Mouse (Mus musculus) forelimb bud, embryonic 11.5 days (tissue): ENCODE results near the gene Snap29.

Experiments
- DNase-seq: peaks from one replicate; pipeline ENCODE4 v3.0.0-alpha.2; 2012; ENCODE audit warnings: low read depth, low spot score

Snap29 gene

GRCm38 (mm10) chr16:17474091-17474490 is 68.3 kb downstream of the Snap29 start:
- no peak for DNase-seq

DNA sequence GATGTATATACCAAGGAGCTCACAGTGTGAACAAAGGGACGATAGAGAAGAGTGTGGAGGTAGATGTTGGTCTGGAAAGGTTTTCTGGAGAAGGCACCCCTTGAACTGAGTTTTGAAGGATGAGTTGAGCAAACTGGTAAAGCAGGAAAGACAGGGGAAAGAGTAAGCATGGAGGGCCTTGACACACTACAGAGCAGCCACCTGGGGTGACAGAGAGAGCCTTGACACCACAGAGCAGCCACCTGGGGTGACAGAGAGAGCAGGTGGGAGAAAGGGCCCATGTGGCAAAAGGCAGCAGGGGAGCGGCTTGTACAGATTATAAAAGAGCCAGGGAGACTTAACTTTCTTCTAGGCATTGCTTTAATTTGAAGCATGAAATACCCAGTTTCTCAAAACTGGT is 69.0 kb downstream of the Snap29 start:
- no peak for DNase-seq

DNA sequence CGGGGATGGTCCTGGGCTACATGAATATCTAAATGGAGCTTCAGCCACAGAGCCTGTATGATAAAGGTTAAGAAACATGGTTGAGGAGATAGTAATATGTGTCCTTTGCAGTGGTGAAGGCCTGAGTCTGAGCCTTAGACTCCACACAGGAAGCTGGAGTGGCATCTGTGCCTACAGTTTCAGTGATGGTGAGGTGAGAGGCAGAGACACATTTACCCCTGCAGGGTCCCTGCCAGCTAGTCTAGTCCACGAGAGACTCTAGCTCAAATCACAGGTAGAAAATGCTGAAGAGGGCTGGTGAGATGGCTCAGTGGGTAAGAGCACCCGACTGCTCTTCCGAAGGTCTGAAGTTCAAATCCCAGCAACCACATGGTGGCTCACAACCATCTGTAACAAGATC is 69.5 kb downstream of the Snap29 start:
- DNase-seq = no peak

- no peak for DNase-seq
Measured at GRCm38 (mm10) chr16:17478331-17478943, 72.7 kb downstream of the Snap29 start.
